Mouse (Mus musculus): ENCODE measurements at regions not wholly inside any gene's neighbourhood (a gene's known extent, or its start where the extent isn't known, plus 50 kb on each side); places are given as distances from the start of the nearest gene placed in this dataset.
"Not testable (repeated sequence)": the region's sequence is repeated elsewhere in the genome, so short reads cannot be mapped to it uniquely, and the experiment has no call there.

- ATAC-seq (replicated peaks; ENCODE audit: insufficient number of reproducible peaks, insufficient read depth, low FRiP score, low read depth): no peak
- no peak overlapping the region for H3K4me3 ChIP-seq
- H3K27me3 ChIP-seq: no peaks in the 10 kb centered on the region
- no peaks in the 10 kb centered on the region for H3K36me3 ChIP-seq
- H3K27ac ChIP-seq: no peak overlapping the region
- 64% methylated on average over 3 of the region's 3 CpGs for WGBS
- no peak overlapping the region for H3K4me2 ChIP-seq
- H3K9me3 ChIP-seq (replicated peaks): no peaks in the 10 kb centered on the region
- no peak overlapping the region for H3K9ac ChIP-seq
- H3K4me1 ChIP-seq (replicated peaks): no peaks in the 10 kb centered on the region
These were observed 96.9 kb upstream of the Mpdz start for GRCm38 (mm10) chr4:81539551-81539950.

GRCm38 (mm10) chr4:81536795-81537194 lies 94.2 kb upstream of the Mpdz start:
- Histone ChIP-seq H3K36me3 (no peaks in the 10 kb centered on the region), H3K4me1 (replicated peaks) (no peaks in the 10 kb centered on the region), H3K4me2 (no peak overlapping the region), H3K27ac (no peak overlapping the region), H3K9me3 (replicated peaks) (no peaks in the 10 kb centered on the region), H3K9ac (no peak overlapping the region), H3K4me3 (no peak overlapping the region), H3K27me3 (no peaks in the 10 kb centered on the region)
- ATAC-seq (replicated peaks; ENCODE audit: insufficient number of reproducible peaks, insufficient read depth, low FRiP score, low read depth): no peak

DNA sequence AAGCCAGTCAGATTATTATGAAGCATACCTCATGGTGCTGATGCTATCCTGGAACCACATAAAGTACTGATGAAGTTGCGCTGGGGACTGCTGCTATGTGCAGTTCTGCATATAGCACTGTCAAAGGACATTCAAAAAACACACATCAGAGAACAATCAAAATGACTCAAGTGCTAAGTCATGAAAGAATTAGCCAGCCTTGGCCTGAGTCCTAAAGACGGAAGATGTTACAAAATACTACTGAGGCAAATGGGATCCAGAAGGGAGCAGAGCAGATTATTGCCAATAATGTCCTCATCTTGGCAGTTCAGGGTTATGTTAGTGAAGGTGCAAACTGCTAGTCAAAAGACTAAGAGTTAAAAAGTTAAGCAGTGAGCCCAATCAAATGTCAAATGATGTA lies 87.9 kb upstream of the Mpdz start:
- Histone ChIP-seq H3K4me3 (no peak overlapping the region), H3K36me3 (no peaks in the 10 kb centered on the region), H3K27ac (no peak overlapping the region), H3K9ac (no peak overlapping the region), H3K27me3 (no peaks in the 10 kb centered on the region), H3K4me1 (replicated peaks) (no peaks in the 10 kb centered on the region), H3K9me3 (replicated peaks) (no peaks in the 10 kb centered on the region), H3K4me2 (no peak overlapping the region)
- no peak for ATAC-seq (replicated peaks; ENCODE audit: insufficient number of reproducible peaks, insufficient read depth, low FRiP score, low read depth)
- 79% methylated on average over 2 of the region's 2 CpGs for WGBS

GRCm38 (mm10) chr4:81519151-81519550 lies 76.5 kb upstream of the Mpdz start:
- WGBS: 69% methylated on average over 2 of the region's 2 CpGs
- not testable (repeated sequence) for H3K4me1 ChIP-seq (replicated peaks); H3K4me3 ChIP-seq; H3K9me3 ChIP-seq (replicated peaks); H3K27ac ChIP-seq; H3K36me3 ChIP-seq; H3K27me3 ChIP-seq; H3K9ac ChIP-seq; H3K4me2 ChIP-seq; ATAC-seq (replicated peaks; ENCODE audit: insufficient number of reproducible peaks, insufficient read depth, low FRiP score, low read depth)

- Histone ChIP-seq H3K4me1 (replicated peaks) (no peaks in the 10 kb centered on the region), H3K9ac (no peak overlapping the region), H3K27me3 (no peaks in the 10 kb centered on the region), H3K27ac (no peak overlapping the region), H3K4me3 (no peak overlapping the region), H3K4me2 (no peak overlapping the region), H3K36me3 (no peaks in the 10 kb centered on the region), H3K9me3 (replicated peaks) (no peaks in the 10 kb centered on the region)
- 82% methylated on average over 4 of the region's 4 CpGs for WGBS
- ATAC-seq (replicated peaks; ENCODE audit: insufficient number of reproducible peaks, insufficient read depth, low FRiP score, low read depth): no peak
These were observed 71.9 kb upstream of the Mpdz start for GRCm38 (mm10) chr4:81514547-81514946.

GRCm38 (mm10) chr4:81512396-81512795 lies 69.8 kb upstream of the Mpdz start:
- WGBS: 75% methylated on average over 3 of the region's 3 CpGs
- H3K9ac ChIP-seq: no peak overlapping the region
- ATAC-seq (replicated peaks; ENCODE audit: insufficient number of reproducible peaks, insufficient read depth, low FRiP score, low read depth): no peak

GRCm38 (mm10) chr4:81508776-81509175 lies 66.2 kb upstream of the Mpdz start:
- no peak for ATAC-seq (replicated peaks; ENCODE audit: insufficient number of reproducible peaks, insufficient read depth, low FRiP score, low read depth)
- no peaks in the 10 kb centered on the region for H3K27me3 ChIP-seq
- no peak overlapping the region for H3K9ac ChIP-seq
- H3K4me3 ChIP-seq: no peak overlapping the region
- H3K9me3 ChIP-seq (replicated peaks): no peaks in the 10 kb centered on the region
- no peaks in the 10 kb centered on the region for H3K4me1 ChIP-seq (replicated peaks)
- WGBS: 89% methylated on average over 1 of the region's 1 CpGs
- no peaks in the 10 kb centered on the region for H3K36me3 ChIP-seq
- no peak overlapping the region for H3K4me2 ChIP-seq
- no peak overlapping the region for H3K27ac ChIP-seq

More at GRCm38 (mm10) chr4:81512396-81512795, 69.8 kb upstream of the Mpdz start:
- Histone ChIP-seq H3K4me3 (no peak overlapping the region), H3K9me3 (replicated peaks) (no peaks in the 10 kb centered on the region), H3K36me3 (no peaks in the 10 kb centered on the region), H3K27ac (no peak overlapping the region), H3K4me2 (no peak overlapping the region), H3K4me1 (replicated peaks) (no peaks in the 10 kb centered on the region), H3K27me3 (no peaks in the 10 kb centered on the region)

GRCm38 (mm10) chr4:81506841-81507240 lies 64.2 kb upstream of the Mpdz start:
- Histone ChIP-seq H3K4me1 (replicated peaks) (no peaks in the 10 kb centered on the region), H3K4me2 (no peak overlapping the region), H3K4me3 (no peak overlapping the region), H3K9me3 (replicated peaks) (no peaks in the 10 kb centered on the region), H3K9ac (no peak overlapping the region), H3K27me3 (no peaks in the 10 kb centered on the region), H3K36me3 (no peaks in the 10 kb centered on the region), H3K27ac (no peak overlapping the region)
- 75% methylated on average over 5 of the region's 5 CpGs for WGBS
- ATAC-seq (replicated peaks; ENCODE audit: insufficient number of reproducible peaks, insufficient read depth, low FRiP score, low read depth): no peak

- no peak overlapping the region for H3K4me3 ChIP-seq
- H3K9me3 ChIP-seq (replicated peaks): no peaks in the 10 kb centered on the region
- ATAC-seq (replicated peaks; ENCODE audit: insufficient number of reproducible peaks, insufficient read depth, low FRiP score, low read depth): no peak
- no peak overlapping the region for H3K4me2 ChIP-seq
- no peaks in the 10 kb centered on the region for H3K4me1 ChIP-seq (replicated peaks)
- H3K36me3 ChIP-seq: no peaks in the 10 kb centered on the region
- H3K9ac ChIP-seq: no peak overlapping the region
- no peaks in the 10 kb centered on the region for H3K27me3 ChIP-seq
- 93% methylated on average over 6 of the region's 6 CpGs for WGBS
- no peak overlapping the region for H3K27ac ChIP-seq
These were observed 63.7 kb upstream of the Mpdz start for GRCm38 (mm10) chr4:81506306-81506705.

DNA sequence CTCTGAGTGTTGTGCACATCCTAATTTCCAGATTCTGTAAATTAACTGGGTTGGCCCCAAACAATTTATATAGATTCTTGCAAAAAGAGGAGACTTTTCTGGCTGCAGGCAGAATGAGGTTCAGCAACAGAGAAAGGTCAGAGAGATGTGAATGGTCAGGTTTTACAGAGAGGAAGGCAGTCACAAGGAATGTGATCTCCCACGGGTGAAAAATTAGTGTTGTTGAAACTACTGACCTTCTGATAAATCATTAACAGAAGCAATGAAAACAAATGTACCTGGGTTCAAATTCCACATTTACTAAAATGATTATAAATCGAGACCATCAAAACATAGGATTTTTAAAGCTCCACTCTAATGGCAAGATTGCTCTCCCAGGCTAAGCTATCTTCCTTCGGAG lies 62.5 kb upstream of the Mpdz start:
- H3K27ac ChIP-seq: no peak overlapping the region
- H3K4me3 ChIP-seq: no peak overlapping the region
- no peaks in the 10 kb centered on the region for H3K4me1 ChIP-seq (replicated peaks)
- no peaks in the 10 kb centered on the region for H3K9me3 ChIP-seq (replicated peaks)
- ATAC-seq (replicated peaks; ENCODE audit: insufficient number of reproducible peaks, insufficient read depth, low FRiP score, low read depth): no peak
- H3K36me3 ChIP-seq: no peaks in the 10 kb centered on the region
- H3K4me2 ChIP-seq: no peak overlapping the region
- no peak overlapping the region for H3K9ac ChIP-seq
- H3K27me3 ChIP-seq: no peaks in the 10 kb centered on the region
- 65% methylated on average over 3 of the region's 3 CpGs for WGBS

DNA sequence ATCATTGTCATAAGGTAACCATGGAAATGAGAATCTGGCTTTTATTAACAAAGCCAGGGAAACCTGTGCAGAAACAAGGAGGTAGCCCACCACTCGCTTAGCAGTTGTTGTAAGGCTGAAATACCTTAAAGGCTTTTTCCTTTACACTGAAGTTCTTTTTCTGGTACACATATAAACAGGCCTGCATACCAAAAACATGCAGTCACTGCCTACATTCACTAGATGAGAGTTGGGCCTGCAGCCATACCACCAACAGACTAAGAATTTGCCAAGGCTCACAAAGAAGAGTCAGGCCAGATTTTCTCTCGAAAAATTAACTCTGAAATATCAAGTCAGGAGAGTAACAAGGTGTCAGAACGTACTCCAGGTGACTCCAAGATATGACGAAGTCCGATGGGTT lies 61.3 kb upstream of the Mpdz start:
- Histone ChIP-seq H3K36me3 (no peaks in the 10 kb centered on the region), H3K4me1 (replicated peaks) (no peaks in the 10 kb centered on the region), H3K9ac (no peak overlapping the region), H3K9me3 (replicated peaks) (no peaks in the 10 kb centered on the region), H3K4me2 (no peak overlapping the region), H3K27ac (no peak overlapping the region), H3K27me3 (no peaks in the 10 kb centered on the region), H3K4me3 (no peak overlapping the region)
- WGBS: 57% methylated on average over 5 of the region's 5 CpGs
- ATAC-seq (replicated peaks; ENCODE audit: insufficient number of reproducible peaks, insufficient read depth, low FRiP score, low read depth): no peak

DNA sequence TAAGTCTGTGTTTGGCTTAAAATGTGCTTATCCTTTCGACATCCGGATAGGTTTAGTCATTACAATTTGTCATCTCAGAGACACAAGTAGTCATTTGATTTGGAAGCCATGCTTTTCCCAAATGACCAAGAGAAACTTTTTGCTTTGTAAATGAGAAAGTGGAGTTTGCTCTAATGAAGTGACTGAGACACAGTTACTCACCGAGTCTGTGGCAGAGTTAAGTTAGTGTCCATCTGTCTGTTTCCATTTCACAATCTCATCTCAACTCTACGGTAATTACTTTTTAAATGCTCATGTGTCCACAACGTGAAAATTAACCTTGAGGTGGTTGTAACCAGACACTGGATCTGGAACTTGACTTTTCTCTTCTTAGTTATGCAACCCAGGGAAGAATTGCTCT lies 59.2 kb upstream of the Mpdz start:
- Histone ChIP-seq H3K9me3 (replicated peaks) (no peaks in the 10 kb centered on the region), H3K4me3 (no peak overlapping the region), H3K4me2 (no peak overlapping the region), H3K9ac (no peak overlapping the region), H3K27me3 (no peaks in the 10 kb centered on the region), H3K27ac (no peak overlapping the region), H3K36me3 (no peaks in the 10 kb centered on the region), H3K4me1 (replicated peaks) (no peaks in the 10 kb centered on the region)
- ATAC-seq (replicated peaks; ENCODE audit: insufficient number of reproducible peaks, insufficient read depth, low FRiP score, low read depth): no peak
- WGBS: 72% methylated on average over 5 of the region's 5 CpGs

GRCm38 (mm10) chr4:81498133-81498532 lies 55.5 kb upstream of the Mpdz start:
- Histone ChIP-seq H3K4me1 (replicated peaks) (no peaks in the 10 kb centered on the region), H3K4me2 (no peak overlapping the region), H3K9ac (no peak overlapping the region), H3K36me3 (no peaks in the 10 kb centered on the region), H3K27me3 (no peaks in the 10 kb centered on the region), H3K27ac (no peak overlapping the region), H3K4me3 (no peak overlapping the region), H3K9me3 (replicated peaks) (no peaks in the 10 kb centered on the region)
- 35% methylated on average over 2 of the region's 2 CpGs for WGBS
- ATAC-seq (replicated peaks; ENCODE audit: insufficient number of reproducible peaks, insufficient read depth, low FRiP score, low read depth): no peak

All from heart, embryonic 15.5 days (tissue).